Mouse (Mus musculus): ENCODE data around the gene Fut7. TPM values are rescaled to one million over a fixed set of nuclear protein-coding genes. Genes with fewer than 3 reads are reported as not detected.

Fut7 gene
- total RNA-seq, 2 experiments from 2014 or later, result 0.16 TPM; not detected in 1

GRCm38 (mm10) chr2:25457022-25457896, 34.2 kb downstream of the Fut7 start:
- intact Hi-C loops (cut with DNase I), result no loop called here
- no peak for DNase-seq

GRCm38 (mm10) chr2:25458911-25459310, 35.8 kb downstream of the Fut7 start:
- DNase-seq, result peak; percentile 51
- intact Hi-C loops (cut with DNase I), result no loop called here

GRCm38 (mm10) chr2:25460135-25460534, 37.1 kb downstream of the Fut7 start:
- intact Hi-C loops (cut with DNase I), result no loop called here
- DNase-seq, result peak; percentile 56

GRCm38 (mm10) chr2:25460551-25461309, 37.7 kb downstream of the Fut7 start, which contains the start of gene Paxx:
Gene Paxx (minus strand): TSS chr2:25461094.
- peak; percentile 92 for DNase-seq
- intact Hi-C loops (cut with DNase I), result no loop called here

GRCm38 (mm10) chr2:25461407-25461806, 38.3 kb downstream of the Fut7 start:
- no peak for DNase-seq
- intact Hi-C loops (cut with DNase I), result no loop called here

GRCm38 (mm10) chr2:25463630-25464029, 40.6 kb downstream of the Fut7 start:
- intact Hi-C loops (cut with DNase I), result no loop called here
- no peak for DNase-seq

- intact Hi-C loops (cut with DNase I), result no loop called here
- DNase-seq, result no peak
Measured at GRCm38 (mm10) chr2:25465256-25465655, 42.2 kb downstream of the Fut7 start.

GRCm38 (mm10) chr2:25465816-25466635, 43.0 kb downstream of the Fut7 start:
- intact Hi-C loops (cut with DNase I), result no loop called here

GRCm38 (mm10) chr2:25467606-25468303, 44.7 kb downstream of the Fut7 start:
- no peak for DNase-seq
- intact Hi-C loops (cut with DNase I), result no loop called here

More at GRCm38 (mm10) chr2:25465816-25466635, 43.0 kb downstream of the Fut7 start:
- no peak for DNase-seq

GRCm38 (mm10) chr2:25468962-25469915, 46.2 kb downstream of the Fut7 start:
- DNase-seq, result peak; percentile 89
- intact Hi-C loops (cut with DNase I), result no loop called here

GRCm38 (mm10) chr2:25469969-25470368, 46.9 kb downstream of the Fut7 start, which contains the start of gene Ptgds:
Gene Ptgds (minus strand): TSS chr2:25470046.
- no peak for DNase-seq

GRCm38 (mm10) chr2:25472550-25472949, 49.5 kb downstream of the Fut7 start:
- intact Hi-C loops (cut with DNase I), result no loop called here
- DNase-seq, result no peak

More at GRCm38 (mm10) chr2:25469969-25470368, 46.9 kb downstream of the Fut7 start, which contains the start of gene Ptgds:
- intact Hi-C loops (cut with DNase I), result no loop called here

Small RNAs within 50 kb of the gene (microRNA-seq; reads per million reads assigned to microRNA genes)
- 8.4 reads per million, percentile 22 among the genes with 10 or more reads in this experiment for gene Mir3087

Other genes with a start within 250 kb of the Fut7 start
- 10 to 100 TPM; 32.5 to 35.0 TPM for gene Nrarp, start 242.5 kb upstream of the Fut7 start, total RNA-seq (2021)
- 1 to 10 TPM; 1.4 to 1.8 TPM for gene Tor4a, start 226.4 kb upstream of the Fut7 start, total RNA-seq (2021)
- 10 to 100 TPM; 62.6 to 65.1 TPM for gene Nelfb, start 211.8 kb upstream of the Fut7 start, total RNA-seq (2021)
- gene Stpg3, start 208.6 kb upstream of the Fut7 start, total RNA-seq (2021), result not detected
- gene Fam166a, start 204.5 kb upstream of the Fut7 start, total RNA-seq (2021), result not detected
- 100 to 1,000 TPM; 324 to 351 TPM for gene Tubb4b, start 198.6 kb upstream of the Fut7 start, total RNA-seq (2021)
- gene Slc34a3, start 188.9 kb upstream of the Fut7 start, total RNA-seq (2021), result not detected
- gene Rnf224, start 186.5 kb upstream of the Fut7 start, total RNA-seq (2021), result not detected
- 100 to 1,000 TPM; 169 to 189 TPM for gene Rnf208, start 181.0 kb upstream of the Fut7 start, total RNA-seq (2021)
- gene Cysrt1, start 180.8 kb upstream of the Fut7 start, total RNA-seq (2021), result not detected
- 1 to 10 TPM; 2.4 to 7.7 TPM for gene AL732309.1, start 176.4 kb upstream of the Fut7 start, total RNA-seq (2021)
- gene Tmem203, start 167.8 kb upstream of the Fut7 start, total RNA-seq (2021), result 10 to 100 TPM; 26.4 to 26.8 TPM
- gene Tprn, start 160.6 kb upstream of the Fut7 start, total RNA-seq (2021), result 10 to 100 TPM; 15.4 to 16.2 TPM
- 10 to 100 TPM; 72.3 to 75.7 TPM for gene Ssna1, start 150.8 kb upstream of the Fut7 start, total RNA-seq (2021)
- 100 to 1,000 TPM; 108 to 121 TPM for gene Anapc2, start 150.8 kb upstream of the Fut7 start, total RNA-seq (2021)
- gene Tmem210, start 135.1 kb upstream of the Fut7 start, total RNA-seq (2021), result not detected
- gene Lrrc26, start 133.4 kb upstream of the Fut7 start, total RNA-seq (2021), result not detected
- 100 to 1,000 TPM; 163 to 186 TPM for gene Grin1, start 104.1 kb upstream of the Fut7 start, total RNA-seq (2021)
- gene Man1b1, start 90.9 kb upstream of the Fut7 start, total RNA-seq (2021), result 10 to 100 TPM; 51.0 to 61.3 TPM
- 10 to 100 TPM; 23.0 to 27.3 TPM for gene Dpp7, start 66.9 kb upstream of the Fut7 start, total RNA-seq (2021)
- gene Uap1l1, start 57.6 kb upstream of the Fut7 start, total RNA-seq (2021), result 1 to 10 TPM; 6.5 to 7.3 TPM
- gene Sapcd2, start 50.9 kb upstream of the Fut7 start, total RNA-seq (2021), result 10 to 100 TPM; 11.7 to 11.8 TPM
- 1 to 10 TPM; 6.8 to 7.2 TPM for gene Entpd2, start 27.4 kb upstream of the Fut7 start, total RNA-seq (2021)
- gene Npdc1, start 23.9 kb upstream of the Fut7 start, total RNA-seq (2021), result 100 to 1,000 TPM; 478 to 490 TPM
- gene Abca2, start 5.4 kb downstream of the Fut7 start, total RNA-seq (2021), result 10 to 100 TPM; 78.4 to 99.2 TPM
- gene Clic3, start 33.6 kb downstream of the Fut7 start, total RNA-seq (2021), result under 1 TPM in 1 of 2 experiments, not detected in 1; 0.52 TPM
- gene Paxx, start 37.8 kb downstream of the Fut7 start, total RNA-seq (2021), result 10 to 100 TPM; 83.1 to 92.4 TPM
- gene Ptgds, start 46.8 kb downstream of the Fut7 start, total RNA-seq (2021), result 100 to 1,000 TPM; 665 to 881 TPM
- not detected for gene Lcn12, start 70.6 kb downstream of the Fut7 start, total RNA-seq (2021)
- gene Fbxw5, start 77.5 kb downstream of the Fut7 start, total RNA-seq (2021), result 100 to 1,000 TPM; 117 TPM
- 1 to 10 TPM in 1 of 2 experiments, under 1 TPM in 1; 0.98 to 1.3 TPM for gene C8g, start 78.5 kb downstream of the Fut7 start, total RNA-seq (2021)
- gene Traf2, start 123.7 kb downstream of the Fut7 start, total RNA-seq (2021), result 1 to 10 TPM; 7.5 to 8.6 TPM
- gene Edf1, start 134.6 kb downstream of the Fut7 start, total RNA-seq (2021), result 100 to 1,000 TPM; 154 to 155 TPM
- gene Mamdc4, start 151.6 kb downstream of the Fut7 start, total RNA-seq (2021), result 1 to 10 TPM; 1.8 to 2.9 TPM
- 10 to 100 TPM; 77.1 to 79.5 TPM for gene Phpt1, start 152.0 kb downstream of the Fut7 start, total RNA-seq (2021)
- 10 to 100 TPM; 49.0 to 59.4 TPM for gene Ajm1, start 158.5 kb downstream of the Fut7 start, total RNA-seq (2021)
- 10 to 100 TPM; 85.9 to 87.1 TPM for gene Rabl6, start 185.3 kb downstream of the Fut7 start, total RNA-seq (2021)
- gene Ccdc183, start 194.4 kb downstream of the Fut7 start, total RNA-seq (2021), result not detected
- gene Tmem141, start 198.7 kb downstream of the Fut7 start, total RNA-seq (2021), result 10 to 100 TPM; 21.7 to 27.1 TPM
- gene Fcna, start 204.8 kb downstream of the Fut7 start, total RNA-seq (2021), result 1 to 10 TPM; 1.0 to 1.6 TPM
- not detected for gene Lcn8, start 229.9 kb downstream of the Fut7 start, total RNA-seq (2021)
- gene Lcn5, start 234.7 kb downstream of the Fut7 start, total RNA-seq (2021), result not detected